Mouse (Mus musculus) bone marrow, adult 2 months (tissue): ENCODE measurements around the gene Cfap97d1.

Source experiments
- CTCF ChIP-seq: fragments of 200-500 bp; IDR thresholded peaks from 2 replicates; pipeline ENCODE4 v1.5.1; 2011; ENCODE audit warnings: low read length, control low read depth; ENCODE audit not compliant: control insufficient read depth, insufficient read depth
- POLR2A ChIP-seq: fragments of 200-500 bp; IDR thresholded peaks from 2 replicates; pipeline ENCODE4 v1.6.1; 2011; ENCODE audit warnings: low read depth, mild to moderate bottlenecking, control low read depth, low read length, borderline replicate concordance; ENCODE audit not compliant: control insufficient read depth

DNA sequence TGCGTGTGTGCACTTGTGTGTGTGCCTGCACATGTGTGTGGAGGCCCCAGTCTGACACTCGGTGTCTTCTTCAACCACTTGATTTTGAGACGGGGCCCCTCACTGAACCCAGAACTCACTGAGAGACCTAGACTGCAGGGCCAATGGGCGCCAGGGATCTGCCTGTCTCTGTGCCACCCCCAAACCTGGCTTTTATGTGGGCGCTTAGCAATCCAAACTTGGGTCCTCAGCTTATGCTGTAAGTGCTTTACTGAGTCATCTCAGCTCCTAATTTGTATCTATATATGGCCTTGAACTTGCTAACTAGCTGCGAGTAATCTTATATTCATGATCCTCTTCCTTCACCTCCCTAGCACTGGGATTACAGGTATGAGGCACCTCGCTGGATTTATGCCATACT, 8.3 kb downstream of the Cfap97d1 start:
- TF ChIP-seq POLR2A (no peak), CTCF (no peak)
